Mouse (Mus musculus) embryo, embryonic 11 days (tissue): Measurements from ENCODE around the gene Otulin.

ENCODE experiments used
- DNase-seq: peaks from one replicate; pipeline ENCODE4 v3.0.0-alpha.2; 2015

Otulin gene

GRCm38 (mm10) chr15:27612533-27613221, 17.8 kb downstream of the Otulin start:
- DNase-seq = peak; percentile 81

DNA sequence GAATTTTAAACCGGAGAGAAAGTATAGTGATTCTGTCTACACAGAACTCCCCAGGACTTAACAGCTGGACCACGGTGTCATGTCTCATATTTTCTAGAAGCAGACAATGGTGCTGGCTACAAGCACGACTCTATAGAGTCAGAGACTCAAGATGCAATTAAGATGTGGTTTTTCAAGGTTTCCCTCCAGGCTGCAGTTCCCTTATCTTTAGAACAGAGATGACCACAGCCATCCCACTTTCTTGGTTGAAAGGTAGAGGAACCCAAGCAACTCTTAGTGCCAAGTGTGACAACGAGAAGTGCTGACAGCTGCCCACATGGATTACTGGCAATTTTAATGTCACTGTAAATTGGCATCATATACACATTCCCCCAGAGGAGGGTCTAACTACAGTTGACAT, 20.9 kb downstream of the Otulin start:
- DNase-seq = no peak

- no peak for DNase-seq
Measured at GRCm38 (mm10) chr15:27605252-27605651, 25.2 kb downstream of the Otulin start.

DNA sequence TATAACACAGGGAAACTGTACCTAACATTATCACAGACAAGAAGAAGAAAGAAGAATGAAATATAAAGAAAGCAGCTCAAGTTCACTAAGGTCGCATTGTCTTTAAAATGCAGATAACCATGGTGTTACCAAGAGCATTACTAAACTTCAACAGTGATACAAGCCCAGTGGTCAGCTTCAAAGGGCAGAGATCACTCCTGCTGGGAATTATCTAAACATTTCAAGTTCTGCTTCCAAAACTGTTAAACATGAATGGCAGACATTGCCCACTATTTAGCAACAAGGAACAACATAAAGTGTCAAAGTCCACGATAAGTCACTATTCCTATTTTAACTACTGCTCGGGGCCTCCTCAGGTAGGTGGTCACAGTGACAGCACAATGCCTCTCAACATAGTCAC, 25.9 kb downstream of the Otulin start:
- no peak for DNase-seq

DNA sequence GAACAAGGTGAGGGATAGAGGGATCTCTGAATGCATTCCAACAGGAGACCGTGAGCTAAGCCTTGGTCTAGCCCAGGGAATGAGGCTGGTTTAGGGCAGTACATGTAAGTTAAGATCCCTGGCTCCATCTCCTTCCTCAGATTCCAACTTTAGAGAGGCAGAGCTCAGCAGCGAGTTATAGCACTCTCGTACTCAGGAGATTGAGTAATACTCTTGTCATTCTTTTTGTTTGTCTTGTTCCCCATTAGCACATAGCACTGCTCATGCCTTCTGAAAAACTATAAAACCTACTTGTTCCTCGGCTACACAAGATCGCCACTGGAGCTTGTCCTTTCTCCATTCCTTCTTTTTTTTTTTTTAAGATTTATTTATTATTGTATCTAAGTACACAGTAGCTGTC, 30.0 kb downstream of the Otulin start:
- no peak for DNase-seq

GRCm38 (mm10) chr15:27598786-27599385, 31.6 kb downstream of the Otulin start:
- DNase-seq = no peak

- no peak for DNase-seq
Measured at GRCm38 (mm10) chr15:27597516-27597915, 33.0 kb downstream of the Otulin start.

- no peak for DNase-seq
Measured at GRCm38 (mm10) chr15:27596463-27597140, 33.9 kb downstream of the Otulin start.

- peak; percentile 18 for DNase-seq
Measured at GRCm38 (mm10) chr15:27595560-27595959, 34.9 kb downstream of the Otulin start.

DNA sequence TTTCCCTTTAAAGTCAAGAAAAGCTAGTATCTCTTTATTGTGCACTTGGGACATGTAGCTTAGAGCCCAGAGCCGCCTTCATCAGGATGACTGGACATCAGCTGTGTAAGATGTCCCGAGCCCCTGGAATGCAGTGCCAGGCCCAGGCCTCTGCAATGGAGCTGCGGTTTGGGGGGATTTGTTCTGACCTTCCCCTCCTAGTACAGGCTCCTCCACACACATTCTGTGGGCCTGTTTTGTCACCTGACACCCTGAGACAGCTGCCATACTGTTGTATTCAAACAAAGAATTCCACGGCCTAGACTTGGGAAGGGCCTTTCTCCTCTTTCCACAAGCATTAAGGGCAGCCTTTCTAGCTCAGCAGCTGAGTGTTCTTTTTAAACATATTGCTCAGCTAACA, 35.5 kb downstream of the Otulin start:
- DNase-seq = peak; percentile 48

GRCm38 (mm10) chr15:27593717-27594116, 36.8 kb downstream of the Otulin start:
- DNase-seq = peak; percentile 37

DNA sequence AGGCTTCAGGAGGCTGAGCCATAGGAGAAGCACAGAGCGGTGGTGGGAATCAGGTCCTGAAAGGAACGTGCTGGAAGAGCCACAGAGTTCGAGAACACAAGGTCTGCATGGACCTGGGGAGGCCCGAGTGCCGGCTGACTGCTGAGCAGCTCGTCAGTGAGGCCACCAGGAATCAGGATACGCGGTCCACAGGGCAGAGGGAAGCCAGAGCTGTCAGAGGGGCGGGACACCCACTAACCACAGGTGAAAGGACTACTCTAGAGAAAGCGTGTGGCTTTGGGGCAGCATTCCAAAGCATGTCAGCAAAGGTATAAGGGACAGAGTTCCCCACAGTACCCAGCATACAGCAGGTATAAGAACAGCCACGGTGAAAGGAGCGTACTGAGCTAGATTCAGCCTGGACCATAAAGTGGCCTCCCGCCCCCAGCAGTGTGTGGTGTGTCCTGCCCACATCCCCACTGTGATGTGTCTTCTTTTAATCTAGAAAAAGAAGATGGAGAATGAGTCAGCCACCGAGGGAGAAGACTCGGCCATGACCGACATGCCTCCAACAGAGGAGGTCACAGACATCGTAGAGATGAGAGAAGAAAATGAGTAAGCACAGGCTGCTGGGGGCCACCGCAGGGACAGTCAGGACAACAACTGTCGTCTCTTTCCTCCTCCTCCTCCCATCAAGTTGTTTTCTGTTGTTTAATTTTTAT, 37.7 kb downstream of the Otulin start:
- no peak for DNase-seq

- DNase-seq = no peak
Measured at GRCm38 (mm10) chr15:27590812-27591211, 39.7 kb downstream of the Otulin start.

- no peak for DNase-seq
Measured at GRCm38 (mm10) chr15:27588087-27588826, 42.2 kb downstream of the Otulin start.

DNA sequence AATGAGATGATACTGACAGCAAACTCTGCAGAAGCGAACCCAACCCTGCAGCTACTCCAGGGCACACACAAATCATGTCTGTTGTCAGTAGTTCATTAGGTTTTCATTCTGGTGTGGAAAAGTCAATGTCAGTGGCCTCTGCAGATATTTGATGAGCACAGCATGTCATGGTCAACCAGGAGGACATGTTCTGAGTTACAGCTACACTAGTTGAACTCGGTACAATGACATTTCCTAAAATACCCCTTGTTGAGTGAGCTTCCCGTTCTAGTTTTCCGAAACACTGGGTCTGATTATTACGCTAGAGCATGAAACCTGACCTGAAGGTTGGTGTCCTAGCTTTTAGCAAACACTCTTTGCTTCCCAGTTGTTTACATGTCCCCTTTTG, 44.4 kb downstream of the Otulin start:
- DNase-seq = no peak

- DNase-seq = no peak
Measured at GRCm38 (mm10) chr15:27585466-27586092, 44.9 kb downstream of the Otulin start.

GRCm38 (mm10) chr15:27583620-27584019, 46.9 kb downstream of the Otulin start:
- no peak for DNase-seq

DNA sequence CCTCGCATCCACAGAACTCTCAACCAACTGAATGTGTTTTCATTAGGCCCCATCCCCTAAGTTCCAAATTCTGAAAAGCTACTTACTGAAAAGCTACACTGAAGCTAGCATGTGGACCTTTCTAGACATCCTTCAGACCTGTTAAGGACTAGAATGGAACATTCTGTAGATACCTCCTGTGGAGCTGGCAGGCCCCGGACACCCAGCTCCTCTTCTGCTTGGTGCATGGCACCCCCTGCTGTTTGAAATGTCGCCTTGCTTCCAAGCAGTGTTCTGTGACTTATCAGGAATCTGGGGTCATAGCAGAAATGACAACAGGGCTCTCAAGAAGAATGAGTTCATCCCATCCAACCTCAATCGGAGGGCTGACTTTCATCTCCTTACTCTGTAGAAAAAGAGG, 47.5 kb downstream of the Otulin start:
- peak; percentile 39 for DNase-seq

DNA sequence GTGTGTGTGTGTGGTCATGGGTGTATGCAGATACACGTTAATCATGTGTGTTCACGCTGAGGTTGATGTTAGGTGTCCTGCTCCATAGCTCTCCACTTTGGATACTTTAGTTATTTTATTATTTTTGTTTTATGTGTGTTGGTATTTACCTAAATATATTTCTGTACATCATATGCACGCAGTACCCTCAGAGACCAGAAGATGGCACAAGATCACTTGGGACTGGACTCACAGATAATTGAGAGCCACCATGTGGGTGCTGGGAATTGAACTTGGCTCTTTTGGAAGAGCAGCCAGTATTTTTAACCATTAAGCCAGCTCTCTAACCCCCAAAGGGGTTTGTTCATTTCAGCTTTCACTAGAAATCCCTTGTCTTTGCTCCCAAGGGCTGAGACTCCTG, 48.1 kb downstream of the Otulin start:
- peak; percentile 9 for DNase-seq

- DNase-seq = peak; percentile 43
Measured at GRCm38 (mm10) chr15:27581640-27582039, 48.9 kb downstream of the Otulin start.

DNA sequence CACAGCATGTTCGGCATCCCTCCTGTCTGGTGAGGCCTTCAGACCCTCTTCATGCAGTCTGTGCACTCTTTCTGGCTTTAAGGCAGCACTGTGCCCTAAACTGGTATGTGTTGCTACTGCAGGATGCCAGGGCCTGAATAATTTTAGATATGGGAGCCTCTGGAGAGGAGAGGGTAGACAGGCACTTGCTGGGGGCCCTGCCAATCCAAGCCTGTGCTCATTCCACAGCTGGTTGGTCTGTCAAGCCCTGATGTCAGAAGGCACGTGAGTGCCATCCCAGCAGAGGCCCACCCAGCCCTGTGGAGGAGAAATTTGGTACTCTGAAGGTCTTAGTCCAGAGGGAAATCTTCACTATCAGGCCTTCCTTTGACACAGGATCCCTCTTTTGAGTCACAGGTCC, 49.7 kb downstream of the Otulin start:
- DNase-seq = no peak

DNA sequence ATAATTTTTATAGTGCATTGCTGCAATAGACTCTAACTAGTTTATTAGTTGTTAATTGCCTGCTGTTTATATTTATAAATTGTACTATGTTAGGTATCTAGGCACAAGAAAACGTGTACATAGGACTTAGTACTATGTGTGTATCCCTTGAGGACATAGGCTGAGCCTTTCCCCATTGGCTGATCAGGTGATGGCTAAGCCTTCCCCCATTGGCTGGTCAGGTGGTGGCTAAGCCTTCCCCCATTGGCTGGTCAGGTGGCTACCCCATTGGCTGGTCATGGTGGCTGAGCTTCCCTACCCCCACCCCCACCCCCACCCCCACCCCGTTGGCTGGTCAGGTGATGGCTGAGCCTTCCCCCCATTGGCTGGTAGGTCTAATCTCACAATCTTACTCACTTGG, 50.6 kb downstream of the Otulin start:
- no peak for DNase-seq
